Mouse (Mus musculus) heart, postnatal 0 days (tissue): ENCODE results near the gene Pla2g16.

Source experiments
- CTCF ChIP-seq: IDR thresholded peaks from 2 replicates; pipeline ENCODE4 v1.5.1; 2016; ENCODE audit warnings: antibody characterized with exemption, control low read depth, low read depth
- EP300 ChIP-seq: IDR thresholded peaks from 2 replicates; pipeline ENCODE4 v1.6.1; 2016; ENCODE audit warnings: antibody characterized with exemption, low read depth

DNA sequence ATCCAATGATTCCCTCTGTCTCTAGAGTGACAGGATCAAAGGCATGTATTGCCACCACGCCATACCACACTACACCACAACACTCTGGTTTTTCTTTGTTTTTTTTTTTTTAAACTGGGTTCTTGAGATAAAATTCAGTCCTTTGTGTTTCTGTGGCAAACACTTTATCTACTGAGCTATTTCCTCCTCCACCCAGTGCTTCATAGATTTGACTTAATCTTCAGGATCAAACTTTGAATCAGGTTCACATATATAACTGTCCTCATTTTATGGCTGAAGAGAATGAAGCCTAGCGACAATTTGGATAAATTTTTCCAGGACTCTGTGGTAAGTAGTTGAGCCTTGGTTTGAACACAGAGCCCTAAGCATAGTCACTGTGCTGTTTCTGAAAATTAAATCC is 6.4 kb downstream of the Pla2g16 start:
- no peak for TF ChIP-seq CTCF
- no peak for TF ChIP-seq EP300
